Mouse (Mus musculus) 3134 (cell line): ENCODE data around the gene Npepps.
"Not testable (repeated sequence)": the region's sequence is repeated elsewhere in the genome, so short reads cannot be mapped to it uniquely, and the experiment has no call there.

ENCODE experiments used
- DNase-seq: peaks from one replicate; pipeline ENCODE4 v3.0.0-alpha.2; 2011; ENCODE audit warnings: low spot score; ENCODE audit not compliant: insufficient read length; ENCODE audit errors: extremely low read depth

Gene Npepps

DNA sequence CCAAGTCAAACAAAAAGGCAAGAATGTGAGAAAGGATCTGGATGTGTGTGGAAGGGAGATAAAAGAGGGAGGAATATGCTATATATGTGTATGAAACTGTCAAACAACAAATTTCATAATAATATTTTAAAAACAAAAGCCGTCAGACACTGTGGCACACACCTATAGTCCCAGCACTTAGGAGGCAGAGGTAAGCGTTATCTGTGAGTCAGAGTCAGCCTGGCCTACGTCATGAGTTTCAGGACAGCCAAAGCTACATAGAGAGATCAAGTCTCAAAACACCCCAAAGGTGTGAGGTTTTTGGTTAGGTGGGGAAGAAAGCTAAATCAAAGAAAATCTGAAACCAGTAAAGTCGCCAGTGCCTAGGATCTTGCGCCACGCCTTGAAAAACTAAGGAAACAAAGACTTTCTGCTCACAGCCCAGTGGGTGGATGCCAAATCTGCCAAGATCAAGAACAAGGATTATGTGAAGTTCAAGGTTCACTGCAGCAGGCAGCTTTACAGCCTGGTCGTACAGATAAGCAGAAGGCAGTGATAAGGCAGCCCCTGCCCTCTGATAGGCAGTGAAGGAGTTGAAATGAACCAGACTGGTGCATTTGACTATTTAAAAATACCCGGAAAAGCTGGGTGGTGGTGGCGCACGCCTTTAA lies 33.8 kb downstream of the Npepps start:
- DNase-seq, result no peak

DNA sequence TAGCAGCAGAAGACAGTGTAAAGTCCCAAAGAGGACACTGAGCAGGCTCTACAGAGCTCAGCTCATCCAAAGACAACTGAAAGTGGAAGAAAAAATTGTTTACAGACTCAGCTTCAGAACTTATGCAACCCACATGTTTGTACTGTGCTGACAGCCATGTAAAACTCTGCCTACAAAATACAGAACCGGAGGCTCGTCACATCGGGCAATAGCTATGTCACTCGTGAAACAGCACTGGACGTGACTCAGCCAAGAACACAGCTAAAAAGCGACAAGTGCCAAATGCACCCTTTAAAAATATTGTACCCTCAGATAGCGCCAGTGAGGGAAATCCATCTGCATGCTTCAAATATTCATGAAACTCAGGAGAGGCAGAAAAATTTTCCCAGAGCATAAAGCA lies 39.1 kb downstream of the Npepps start:
- DNase-seq, result no peak

DNA sequence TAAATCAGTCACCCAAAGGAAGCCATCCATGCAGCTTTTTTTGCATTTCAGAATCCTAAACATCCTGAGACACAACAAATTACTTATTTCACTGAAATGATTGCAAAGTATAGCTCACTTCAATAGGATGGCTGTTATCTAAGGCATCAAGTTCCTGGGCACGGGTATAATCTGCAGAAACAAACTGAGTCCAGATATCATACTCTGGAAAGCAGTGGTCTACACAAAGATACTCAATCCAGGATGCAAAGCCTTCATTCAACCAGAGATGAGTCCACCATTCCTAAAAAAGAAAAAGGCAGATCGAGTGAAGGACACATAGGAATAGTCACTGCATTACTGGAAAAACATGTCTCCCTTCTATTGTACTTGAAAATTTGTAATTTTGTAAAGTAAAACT lies 42.5 kb downstream of the Npepps start:
- no peak for DNase-seq

DNA sequence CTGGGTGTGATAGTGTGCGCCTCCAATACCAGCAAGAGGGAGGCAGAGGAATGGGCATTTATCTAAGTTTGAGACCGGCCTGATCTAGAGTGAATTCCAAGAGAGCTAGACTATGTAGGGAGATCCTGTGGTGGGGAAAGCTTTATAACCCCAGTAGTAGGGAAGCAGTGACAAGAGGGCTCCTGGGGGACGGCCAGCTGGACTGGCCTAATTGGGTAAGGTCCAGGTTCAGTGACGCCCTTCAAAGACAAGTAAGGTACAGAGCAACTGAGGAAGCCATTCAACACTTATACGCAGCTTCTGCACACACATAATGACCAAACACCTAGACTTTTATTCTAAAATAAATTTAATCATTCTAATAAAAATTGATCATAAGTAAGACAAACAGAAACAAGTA lies 48.0 kb downstream of the Npepps start:
- no peak for DNase-seq

DNA sequence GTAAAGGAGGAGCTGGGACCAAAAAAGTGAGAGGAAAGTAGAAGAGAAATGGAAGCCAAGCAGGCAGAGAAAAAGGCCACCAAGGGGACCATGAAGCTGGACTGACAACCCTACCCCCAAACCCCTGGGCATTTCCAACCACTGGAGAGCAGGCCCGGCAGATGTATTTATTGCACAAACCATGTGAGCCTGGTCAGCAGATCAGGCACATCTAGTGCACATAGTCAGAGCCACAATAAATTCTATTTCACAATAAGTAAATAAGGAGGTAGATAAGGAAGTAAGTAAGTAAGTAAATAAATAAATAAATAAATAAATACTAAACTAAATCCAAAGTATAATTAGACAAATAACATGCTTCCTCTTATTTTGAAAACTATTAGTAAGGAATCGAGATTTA lies 51.0 kb downstream of the Npepps start:
- no peak for DNase-seq

DNA sequence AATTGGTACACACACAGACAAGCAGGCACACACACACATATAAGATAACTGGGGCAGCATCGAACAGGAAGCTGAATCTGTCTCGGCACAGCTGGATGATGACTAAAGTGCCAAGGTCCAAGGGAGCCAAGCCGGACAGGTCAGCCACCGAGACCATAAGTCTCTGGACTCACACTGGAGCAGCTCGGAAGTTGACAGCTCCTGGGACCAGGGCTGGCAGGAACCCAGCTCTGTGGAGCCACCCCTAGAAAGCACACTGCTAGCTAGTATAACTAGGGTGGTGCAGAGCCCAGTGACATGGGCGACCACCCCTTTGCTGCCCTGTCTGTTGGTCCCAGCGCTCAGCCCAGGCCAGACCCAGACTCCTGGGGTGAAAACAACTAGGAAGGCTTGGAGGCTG lies 51.5 kb downstream of the Npepps start:
- no peak for DNase-seq

DNA sequence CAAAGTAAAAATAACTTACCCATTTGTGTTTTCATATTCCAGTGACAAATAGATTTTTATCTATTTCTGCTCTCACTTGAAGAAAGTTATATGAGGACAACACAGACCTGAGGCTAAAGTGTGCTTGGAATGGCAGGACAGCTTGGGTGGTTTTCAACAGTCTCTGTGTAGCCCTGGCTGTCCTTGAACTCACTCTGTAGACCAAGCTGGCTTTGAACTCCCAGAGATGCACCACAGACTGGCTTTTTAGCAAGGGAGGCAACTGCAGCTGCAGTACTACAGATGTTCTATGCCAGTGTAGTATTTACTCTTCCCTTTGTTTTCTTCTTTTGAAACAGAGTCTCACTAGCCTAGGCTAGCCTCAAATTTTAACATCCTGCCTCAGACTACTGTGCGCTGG lies 54.3 kb downstream of the Npepps start:
- DNase-seq, result no peak

DNA sequence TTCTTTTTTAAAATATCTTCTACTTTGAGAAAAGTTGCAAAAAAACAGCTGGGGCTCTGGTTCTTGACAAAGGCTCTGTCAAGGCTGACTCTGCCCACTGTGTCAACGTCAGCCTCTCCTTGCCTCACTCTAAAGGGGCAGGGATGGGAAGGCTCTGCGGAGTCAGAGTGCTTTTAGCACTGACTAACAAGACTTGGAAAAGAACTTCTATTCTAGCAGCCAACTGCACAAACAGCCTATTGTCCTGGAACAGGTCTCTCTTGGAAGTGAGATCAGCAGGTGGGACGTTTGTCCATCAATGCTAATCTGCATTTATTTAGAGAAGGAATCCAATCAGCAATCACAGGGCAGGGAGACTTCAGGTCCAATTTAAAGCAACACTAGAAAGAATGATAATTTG lies 57.0 kb downstream of the Npepps start:
- DNase-seq, result no peak

DNA sequence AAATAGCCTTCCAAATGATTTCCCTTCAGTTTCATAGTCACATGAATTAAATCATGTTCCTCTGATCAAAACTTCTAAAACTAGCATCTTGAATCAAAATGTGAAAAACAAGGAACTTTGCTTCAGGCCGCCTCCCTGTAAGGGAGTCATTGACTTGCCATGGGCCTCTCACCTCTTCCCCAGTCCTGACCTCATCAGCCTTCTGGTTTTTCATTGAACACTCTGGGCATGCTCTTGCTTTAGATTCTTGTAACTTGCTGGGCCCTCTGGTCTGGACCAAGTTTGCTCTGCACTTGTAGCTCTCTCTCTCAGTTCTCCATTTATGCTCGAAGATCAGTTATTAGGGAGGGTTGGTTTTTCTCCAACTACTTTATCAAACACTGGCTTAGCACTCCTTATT lies 58.8 kb downstream of the Npepps start:
- DNase-seq, result no peak

DNA sequence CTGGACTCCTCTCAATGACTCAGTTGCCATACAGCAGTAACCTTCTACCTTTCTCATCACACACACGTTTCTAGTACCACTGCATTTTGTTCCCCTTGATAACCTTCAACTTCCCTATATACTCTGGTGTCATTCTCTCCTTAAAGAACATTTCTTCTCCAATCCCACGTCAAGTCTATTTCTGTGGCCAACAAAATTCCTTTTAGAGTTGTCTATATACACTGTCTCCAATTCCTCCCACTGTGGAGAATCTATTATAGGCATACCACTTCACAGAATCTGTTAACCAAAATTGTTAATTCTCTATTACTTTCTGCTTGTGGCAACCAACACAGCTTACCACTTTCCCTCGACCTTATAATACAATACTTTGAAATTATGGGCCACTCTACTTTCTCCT lies 60.2 kb downstream of the Npepps start:
- no peak for DNase-seq

DNA sequence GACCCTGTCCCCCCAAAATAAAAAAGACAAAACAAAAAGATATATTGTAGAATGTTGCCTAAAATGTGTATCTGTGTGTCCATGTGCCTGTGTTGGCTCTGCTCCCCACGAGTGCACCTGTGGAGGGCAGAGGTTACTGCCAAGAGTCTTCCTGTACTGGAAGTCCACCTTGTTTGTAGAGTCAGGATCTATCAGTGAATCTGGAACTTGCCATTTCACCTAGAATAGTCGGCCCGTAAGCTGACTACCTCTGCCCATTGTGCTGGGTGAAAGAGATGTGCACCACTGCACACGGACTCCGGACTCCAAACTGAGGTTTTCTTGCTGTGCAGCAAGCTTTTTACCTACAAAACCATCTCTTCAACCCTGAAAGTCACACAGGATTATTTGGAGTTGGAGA lies 66.0 kb downstream of the Npepps start:
- DNase-seq, result no peak

DNA sequence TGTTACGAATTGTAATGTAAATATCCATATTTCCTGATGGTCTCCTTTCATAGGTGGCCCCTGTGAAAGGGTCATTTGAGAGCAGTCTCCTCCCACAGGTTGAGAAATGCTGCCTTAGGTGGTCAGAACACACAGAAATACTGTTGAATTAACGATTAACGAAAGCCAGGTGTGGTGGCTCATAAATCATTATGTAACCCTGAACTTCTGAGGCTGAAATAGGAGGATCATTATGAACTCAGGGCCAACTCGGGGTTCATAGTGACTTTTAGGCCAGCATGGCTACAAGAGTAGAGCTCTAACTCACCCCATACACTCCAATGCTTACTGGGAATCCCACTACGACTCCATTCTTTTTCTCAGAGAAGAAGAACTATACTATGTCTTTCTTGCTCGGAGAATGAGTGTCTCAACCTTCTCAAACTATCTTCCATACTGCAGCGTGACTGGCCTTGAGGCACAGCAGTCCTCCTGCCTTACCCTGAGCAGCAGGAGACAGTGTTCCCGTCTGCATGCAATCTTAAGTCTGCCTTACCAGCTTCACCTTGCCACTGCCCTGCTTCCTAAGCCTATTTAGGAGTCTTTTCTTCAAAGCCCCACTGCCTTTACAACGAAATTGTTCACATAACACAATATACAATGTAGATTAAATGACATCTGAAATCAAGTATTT lies 69.6 kb downstream of the Npepps start:
- no peak for DNase-seq

DNA sequence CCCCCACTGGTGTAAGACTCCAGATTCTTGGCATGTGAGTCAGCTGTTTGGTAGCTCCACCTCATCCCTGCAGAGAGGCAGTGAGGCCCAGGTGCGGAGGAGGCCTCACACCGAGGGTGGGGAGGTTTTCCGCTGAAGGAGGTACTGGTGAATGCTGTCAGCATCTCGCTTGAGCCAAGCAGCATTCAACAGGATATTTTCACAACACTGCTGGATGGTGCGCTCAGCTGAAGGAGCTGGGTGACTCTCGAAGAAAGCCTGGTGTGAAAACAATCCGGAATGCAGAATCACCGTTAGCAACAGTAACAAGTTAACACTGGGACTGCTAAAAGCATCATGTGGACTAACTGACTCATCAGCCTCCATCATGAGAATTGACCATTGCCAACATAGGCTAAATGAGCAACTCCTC lies 73.4 kb downstream of the Npepps start:
- peak; percentile 80 for DNase-seq

DNA sequence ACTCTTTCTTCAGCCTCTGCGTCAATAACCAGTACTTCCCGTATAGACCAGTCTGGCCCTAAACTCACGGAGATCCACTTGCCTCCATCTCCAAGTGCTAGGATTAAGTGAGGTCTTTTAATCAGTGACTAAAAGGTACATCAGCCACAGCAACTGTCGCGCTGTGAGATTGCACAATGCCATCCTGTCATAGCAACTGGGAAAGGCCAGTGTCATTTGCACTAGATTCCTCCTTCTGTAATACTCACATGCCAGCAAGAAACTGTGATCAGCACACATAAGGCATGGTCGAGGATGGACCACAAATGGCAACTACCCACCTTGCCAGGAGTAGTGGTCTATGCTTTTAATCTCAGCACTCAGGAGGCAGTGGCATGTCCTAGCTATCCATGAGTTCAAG lies 80.9 kb downstream of the Npepps start:
- no peak for DNase-seq

DNA sequence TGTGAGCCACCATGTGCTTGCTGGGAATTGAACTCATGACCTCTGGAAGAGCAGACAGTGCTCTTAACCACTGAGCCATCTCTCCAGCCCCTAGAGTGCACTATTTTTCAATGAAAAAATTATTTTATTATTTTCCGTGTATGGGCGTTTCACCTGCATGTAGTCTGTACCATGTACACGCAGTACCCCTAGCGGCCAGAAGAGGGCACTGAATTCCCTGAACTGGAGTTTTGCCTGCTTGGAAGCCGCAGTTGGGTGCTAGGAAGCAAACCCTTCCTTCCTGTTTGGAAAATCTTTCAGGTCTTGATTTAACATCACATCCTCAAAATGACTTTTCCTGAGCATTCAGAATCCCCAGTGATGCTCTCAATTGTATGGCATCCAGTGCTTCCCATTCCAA lies 81.8 kb downstream of the Npepps start:
- DNase-seq, result peak; percentile 28

DNA sequence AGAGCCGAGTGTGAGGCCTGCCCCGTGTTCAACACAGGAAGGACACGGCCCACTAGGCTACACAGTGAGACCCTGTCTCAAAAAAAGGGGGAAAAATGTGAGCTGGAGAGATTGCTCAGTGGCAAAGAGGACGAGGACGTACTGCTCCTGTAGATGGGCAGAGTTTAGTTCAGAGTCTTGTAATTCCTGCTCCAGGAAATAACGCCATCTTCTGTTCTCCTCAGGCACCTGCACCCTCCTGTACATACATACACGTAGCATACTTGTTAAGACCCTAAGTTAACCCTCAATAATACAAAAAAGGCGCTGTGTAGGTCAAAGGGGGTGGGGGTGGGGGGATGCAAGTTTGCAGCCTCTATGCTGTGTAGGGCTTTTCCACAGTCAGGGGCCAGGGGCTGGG lies 83.4 kb downstream of the Npepps start:
- no peak for DNase-seq

DNA sequence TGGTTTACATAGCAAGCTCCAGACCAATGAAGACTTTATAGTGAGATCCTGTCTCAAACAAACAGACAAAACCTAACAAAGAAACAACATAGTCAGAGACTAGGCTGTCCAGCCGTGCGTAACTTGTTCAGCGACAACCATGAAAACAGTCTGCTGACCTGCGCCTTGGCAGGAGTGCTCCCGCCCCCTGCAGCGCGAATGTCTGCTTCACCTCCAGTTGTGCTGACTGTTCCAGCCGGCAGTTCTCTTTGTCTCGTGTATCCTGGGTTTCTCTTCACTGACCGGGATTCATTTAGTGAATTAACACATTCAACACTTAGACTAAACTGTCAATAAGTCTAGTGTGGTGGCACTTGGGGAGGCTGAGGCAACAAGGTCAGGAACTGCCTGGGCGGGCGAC lies 83.9 kb downstream of the Npepps start:
- DNase-seq, result peak; percentile 10

DNA sequence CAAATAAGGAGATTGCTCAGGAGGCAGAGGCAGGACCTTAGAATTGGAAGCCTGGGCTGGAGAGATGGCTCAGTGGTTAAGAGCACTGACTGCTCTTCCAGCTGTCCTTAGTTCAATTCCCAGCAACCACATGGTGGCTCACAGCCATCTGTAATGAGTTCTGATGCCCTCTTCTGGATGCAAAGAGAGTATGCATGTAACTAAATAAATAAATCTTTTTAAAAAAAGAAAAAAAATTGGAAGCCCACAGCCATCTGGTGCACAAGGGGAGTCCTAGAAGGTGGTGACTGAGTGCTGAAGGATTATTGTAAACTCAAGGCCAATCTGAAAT lies 87.9 kb downstream of the Npepps start:
- peak; percentile 34 for DNase-seq

DNA sequence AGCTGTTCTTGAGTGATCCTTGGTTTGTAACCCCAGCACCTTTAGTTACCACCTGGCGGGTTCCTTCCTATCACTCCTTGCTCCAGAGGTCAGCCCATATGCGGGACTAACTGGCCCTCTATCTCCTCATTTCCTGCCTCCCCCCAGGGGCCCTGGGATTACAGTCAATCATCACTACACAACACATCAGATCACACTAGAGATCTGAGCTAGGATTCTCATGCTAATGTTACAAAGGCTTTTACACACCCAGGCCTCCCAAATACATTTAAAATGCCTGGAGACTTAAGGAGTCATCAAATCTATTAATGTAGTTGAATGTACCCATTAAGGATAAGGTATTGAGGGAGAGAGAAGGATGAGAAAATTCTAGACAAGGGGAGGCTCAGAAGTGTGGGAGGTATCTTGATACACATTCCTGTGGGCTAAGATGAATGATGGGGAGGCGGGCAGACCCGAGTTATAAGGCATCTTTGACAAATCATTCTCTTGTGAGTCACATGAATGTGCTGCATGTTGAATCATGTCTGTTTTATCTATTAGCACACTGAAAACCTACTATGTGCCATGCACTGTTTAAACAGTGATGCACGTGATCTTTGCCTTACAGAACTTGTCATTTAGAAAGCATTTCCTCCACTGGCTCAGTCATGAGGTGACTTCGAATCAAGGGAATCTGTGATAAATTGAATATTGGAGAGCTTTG lies 88.4 kb downstream of the Npepps start:
- DNase-seq, result no peak

DNA sequence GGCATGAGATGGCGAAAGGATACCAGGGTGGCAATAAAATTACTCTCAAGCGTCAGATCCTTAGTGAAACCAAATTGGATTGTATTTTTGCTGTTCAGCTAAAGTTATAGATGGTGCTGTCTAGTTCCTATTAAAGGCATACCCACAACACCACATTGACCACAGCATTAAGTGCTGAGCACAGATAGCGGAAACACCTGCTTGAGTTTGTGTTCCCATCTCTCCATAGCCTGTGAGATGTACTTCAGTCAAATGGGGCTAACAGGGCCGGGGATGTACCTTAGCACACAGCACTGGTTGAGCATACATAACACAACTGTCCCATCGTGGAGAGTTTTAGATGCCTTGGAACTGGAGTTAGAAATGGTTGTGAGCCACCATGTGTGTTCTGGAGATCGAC lies 89.4 kb downstream of the Npepps start:
- DNase-seq, result no peak

DNA sequence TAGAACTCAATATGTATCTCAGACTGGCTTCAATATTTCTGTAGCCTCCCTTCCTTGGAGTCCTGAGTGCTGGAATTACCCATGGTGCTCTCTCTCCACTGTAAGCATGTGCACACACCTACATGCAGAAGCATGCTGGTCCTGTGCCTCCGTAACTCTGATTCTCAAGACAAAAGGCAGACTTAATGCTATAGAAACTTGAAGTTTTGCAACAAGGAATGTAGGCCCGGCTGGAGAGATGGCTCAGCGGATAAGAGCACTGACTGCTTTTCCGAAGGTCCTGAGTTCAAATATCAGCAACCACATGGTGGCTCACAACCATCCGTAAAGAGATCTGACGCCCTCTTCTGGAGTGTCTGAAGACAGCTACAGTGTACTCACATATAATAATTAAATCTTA lies 90.8 kb downstream of the Npepps start:
- DNase-seq, result not testable (repeated sequence)

DNA sequence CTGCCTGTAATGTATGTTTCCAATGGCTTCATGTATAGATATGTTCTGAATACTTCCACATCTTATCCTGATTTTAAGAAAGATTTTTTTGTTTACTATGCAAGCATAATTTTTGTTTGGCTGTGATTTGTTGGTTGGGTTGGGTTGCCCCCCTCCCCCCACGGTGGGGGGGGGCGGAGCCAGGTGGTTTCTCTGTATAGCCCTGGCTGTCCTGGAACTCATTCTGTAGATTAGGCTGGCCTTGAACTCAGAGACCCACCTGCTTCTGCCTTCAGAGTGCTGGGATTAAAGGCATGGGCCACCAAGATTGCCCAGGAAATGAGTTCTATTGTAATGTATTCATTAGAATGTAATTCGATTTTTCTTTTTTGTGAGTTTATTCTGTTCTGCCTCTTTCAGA lies 91.2 kb downstream of the Npepps start:
- DNase-seq, result peak; percentile 56

DNA sequence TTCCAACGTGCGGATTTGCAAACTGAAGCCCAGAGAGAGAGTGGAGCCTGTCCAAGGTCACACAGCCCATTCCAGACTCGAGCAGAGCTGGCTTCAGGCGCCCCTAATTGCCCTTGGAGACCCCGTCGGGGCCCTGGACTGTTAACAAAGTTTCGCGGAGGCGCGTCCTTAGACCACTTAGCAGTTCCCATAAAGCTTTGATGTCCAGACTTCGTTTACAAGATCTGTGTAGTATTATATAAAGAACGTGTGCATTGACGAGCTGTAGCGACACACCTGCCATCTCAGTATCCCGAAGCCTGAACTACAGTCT lies 91.8 kb downstream of the Npepps start:
- no peak for DNase-seq
